Mouse (Mus musculus): Measurements from ENCODE around the gene Gm20517. TPM values are rescaled to one million over a fixed set of nuclear protein-coding genes. Genes with fewer than 3 reads are reported as not detected.

Gm20517 gene
- polyA plus RNA-seq, 1 experiment = 2.5 TPM

DNA sequence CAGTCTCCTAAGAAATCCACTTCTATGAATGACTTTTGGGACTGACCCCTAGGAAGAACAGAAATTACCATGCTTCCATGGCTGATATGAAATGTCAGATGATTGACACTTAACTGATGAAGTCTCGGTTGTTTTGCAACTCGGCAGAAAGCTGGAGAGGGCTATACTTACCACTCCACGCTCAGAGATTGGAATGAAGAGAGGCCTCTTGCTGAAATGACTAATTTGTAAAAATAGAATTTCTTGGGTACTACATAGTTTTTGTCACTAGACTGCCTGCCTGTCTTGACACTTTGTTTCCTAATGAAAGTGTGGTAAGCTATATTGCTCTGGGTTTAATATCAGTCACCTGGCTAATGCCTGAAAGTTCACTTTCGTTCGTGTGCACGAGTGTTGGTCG lies 53.1 kb downstream of the Gm20517 start:
- H3K4me3 ChIP-seq (ENCODE audit: insufficient read depth, low read length) = no peak overlapping the region
- no peak for TF ChIP-seq POLR2A (IDR thresholded peaks at IDR 0.05; ENCODE audit: low read depth, low read length)
- no peak for TF ChIP-seq CTCF (IDR thresholded peaks at IDR 0.05; ENCODE audit: borderline replicate concordance, insufficient read depth, low read length)
- H3K4me1 ChIP-seq (ENCODE audit: control insufficient read depth, insufficient read depth, low read length) = no peaks in the 10 kb centered on the region
- no peak overlapping the region for H3K27ac ChIP-seq (ENCODE audit: insufficient read depth, low read length)

DNA sequence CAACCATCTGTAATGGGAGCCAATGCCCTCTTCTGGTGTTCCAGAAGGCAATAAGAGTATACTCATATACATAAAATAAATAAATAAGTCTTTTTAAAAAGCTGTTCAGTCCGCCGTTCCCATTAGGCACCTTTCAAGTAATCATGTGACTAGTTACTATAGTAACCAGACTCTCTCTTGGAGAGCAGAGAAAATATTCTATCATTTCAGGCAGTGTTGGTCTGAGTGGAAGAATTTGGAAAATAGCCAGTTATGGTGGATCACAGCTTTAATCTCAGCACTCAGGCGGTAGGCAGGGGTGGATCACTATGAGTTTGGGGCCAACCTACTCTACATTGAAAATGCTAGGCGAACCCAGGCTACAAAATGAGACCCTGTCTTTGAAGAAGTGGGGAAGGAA lies 57.8 kb downstream of the Gm20517 start:
- H3K4me3 ChIP-seq (ENCODE audit: insufficient read depth, low read length) = no peak overlapping the region
- no peak overlapping the region for H3K27ac ChIP-seq (ENCODE audit: insufficient read depth, low read length)
- H3K4me1 ChIP-seq (ENCODE audit: control insufficient read depth, insufficient read depth, low read length) = peaks cover 3% of the 10 kb centered on the region; the same call in 1 of the 2 replicates
- TF ChIP-seq POLR2A (IDR thresholded peaks at IDR 0.05; ENCODE audit: low read depth, low read length) (no peak), CTCF (IDR thresholded peaks at IDR 0.05; ENCODE audit: borderline replicate concordance, insufficient read depth, low read length) (no peak)

DNA sequence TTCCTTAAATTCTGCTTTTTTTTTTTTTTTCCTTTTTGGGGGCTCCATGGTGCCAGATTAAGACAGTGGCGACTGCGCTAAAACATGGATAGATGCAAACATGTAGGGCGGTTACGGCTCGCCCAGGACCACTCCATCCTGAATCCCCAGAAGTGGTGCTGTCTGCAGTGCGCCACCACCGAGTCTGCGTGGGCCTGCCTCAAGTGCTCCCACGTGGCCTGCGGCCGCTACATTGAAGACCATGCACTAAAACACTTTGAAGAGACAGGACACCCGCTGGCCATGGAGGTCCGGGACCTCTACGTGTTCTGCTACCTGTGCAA lies 60.6 kb downstream of the Gm20517 start:
- TF ChIP-seq POLR2A (IDR thresholded peaks at IDR 0.05; ENCODE audit: low read depth, low read length) (no peak), CTCF (IDR thresholded peaks at IDR 0.05; ENCODE audit: borderline replicate concordance, insufficient read depth, low read length) (no peak)
- Histone ChIP-seq H3K27ac (ENCODE audit: insufficient read depth, low read length) (no peak overlapping the region), H3K4me1 (ENCODE audit: control insufficient read depth, insufficient read depth, low read length) (peaks cover 3% of the 10 kb centered on the region; the same call in 1 of the 2 replicates), H3K4me3 (ENCODE audit: insufficient read depth, low read length) (peak overlapping the region; percentile 18)

- peaks cover 3% of the 10 kb centered on the region; the same call in 1 of the 2 replicates for H3K4me1 ChIP-seq (ENCODE audit: control insufficient read depth, insufficient read depth, low read length)
- no peak overlapping the region for H3K27ac ChIP-seq (ENCODE audit: insufficient read depth, low read length)
- H3K4me3 ChIP-seq (ENCODE audit: insufficient read depth, low read length) = peak overlapping the region; percentile 25
- TF ChIP-seq POLR2A (IDR thresholded peaks at IDR 0.05; ENCODE audit: low read depth, low read length) (peak; percentile 43; the same call in 1 of the 2 replicates), CTCF (IDR thresholded peaks at IDR 0.05; ENCODE audit: borderline replicate concordance, insufficient read depth, low read length) (no peak)
Measured at GRCm38 (mm10) chr17:47672311-47673111, 61.1 kb downstream of the Gm20517 start.

- no peak overlapping the region for H3K27ac ChIP-seq (ENCODE audit: insufficient read depth, low read length)
- no peak overlapping the region for H3K4me3 ChIP-seq (ENCODE audit: insufficient read depth, low read length)
- peaks cover 3% of the 10 kb centered on the region; the same call in 1 of the 2 replicates for H3K4me1 ChIP-seq (ENCODE audit: control insufficient read depth, insufficient read depth, low read length)
- TF ChIP-seq CTCF (IDR thresholded peaks at IDR 0.05; ENCODE audit: borderline replicate concordance, insufficient read depth, low read length) (peak; percentile 55; the same call in 1 of the 2 replicates), POLR2A (IDR thresholded peaks at IDR 0.05; ENCODE audit: low read depth, low read length) (no peak)
Measured at GRCm38 (mm10) chr17:47676581-47676980, 65.2 kb downstream of the Gm20517 start.

GRCm38 (mm10) chr17:47678238-47678637 lies 66.8 kb downstream of the Gm20517 start:
- H3K4me3 ChIP-seq (ENCODE audit: insufficient read depth, low read length) = no peak overlapping the region
- no peaks in the 10 kb centered on the region; the same call in 1 of the 2 replicates for H3K4me1 ChIP-seq (ENCODE audit: control insufficient read depth, insufficient read depth, low read length)
- H3K27ac ChIP-seq (ENCODE audit: insufficient read depth, low read length) = no peak overlapping the region
- TF ChIP-seq CTCF (IDR thresholded peaks at IDR 0.05; ENCODE audit: borderline replicate concordance, insufficient read depth, low read length) = no peak
- no peak for TF ChIP-seq POLR2A (IDR thresholded peaks at IDR 0.05; ENCODE audit: low read depth, low read length)

- no peak overlapping the region for H3K27ac ChIP-seq (ENCODE audit: insufficient read depth, low read length)
- TF ChIP-seq CTCF (IDR thresholded peaks at IDR 0.05; ENCODE audit: borderline replicate concordance, insufficient read depth, low read length) = no peak
- TF ChIP-seq POLR2A (IDR thresholded peaks at IDR 0.05; ENCODE audit: low read depth, low read length) = no peak
- H3K4me3 ChIP-seq (ENCODE audit: insufficient read depth, low read length) = no peak overlapping the region
- no peaks in the 10 kb centered on the region; the same call in 1 of the 2 replicates for H3K4me1 ChIP-seq (ENCODE audit: control insufficient read depth, insufficient read depth, low read length)
Measured at GRCm38 (mm10) chr17:47678702-47679101, 67.3 kb downstream of the Gm20517 start.

- H3K4me3 ChIP-seq (ENCODE audit: insufficient read depth, low read length) = no peak overlapping the region
- H3K27ac ChIP-seq (ENCODE audit: insufficient read depth, low read length) = no peak overlapping the region
- TF ChIP-seq CTCF (IDR thresholded peaks at IDR 0.05; ENCODE audit: borderline replicate concordance, insufficient read depth, low read length) = no peak
- TF ChIP-seq POLR2A (IDR thresholded peaks at IDR 0.05; ENCODE audit: low read depth, low read length) = no peak
- 0 out of 2 replicates have a peak, but pooled peaks cover 4% of the 10 kb centered on the region for H3K4me1 ChIP-seq (ENCODE audit: control insufficient read depth, insufficient read depth, low read length)
Measured at GRCm38 (mm10) chr17:47682836-47683235, 71.4 kb downstream of the Gm20517 start.

GRCm38 (mm10) chr17:47687409-47688343 lies 76.3 kb downstream of the Gm20517 start:
- Histone ChIP-seq H3K4me1 (ENCODE audit: control insufficient read depth, insufficient read depth, low read length) (0 out of 2 replicates have a peak, but pooled peaks cover 4% of the 10 kb centered on the region), H3K27ac (ENCODE audit: insufficient read depth, low read length) (peak overlapping the region; percentile 19), H3K4me3 (ENCODE audit: insufficient read depth, low read length) (peak overlapping the region; percentile 83)
- TF ChIP-seq CTCF (IDR thresholded peaks at IDR 0.05; ENCODE audit: borderline replicate concordance, insufficient read depth, low read length) = no peak
- TF ChIP-seq POLR2A (IDR thresholded peaks at IDR 0.05; ENCODE audit: low read depth, low read length) = peak; percentile 88

Data from embryonic fibroblast, embryonic 13.5 days (primary cell).